Mouse (Mus musculus) embryonic fibroblast, embryonic 13.5 days (primary cell): ENCODE results near the gene Ccdc88b.

Experiments
- CTCF ChIP-seq: IDR thresholded peaks from 2 replicates; pipeline ENCODE4 v1.5.1; 2011; ENCODE audit warnings: mild to moderate bottlenecking, control low read depth, low read length, moderate library complexity, borderline replicate concordance; ENCODE audit not compliant: insufficient read depth
- POLR2A ChIP-seq: IDR thresholded peaks from 2 replicates; pipeline ENCODE4 v1.6.1; 2011; ENCODE audit warnings: low read depth, mild to moderate bottlenecking, control low read depth, low read length, moderate library complexity

- TF ChIP-seq POLR2A (no peak), CTCF (no peak)
These were observed 34.5 kb upstream of the Ccdc88b start for GRCm38 (mm10) chr19:6892512-6892911.
